Mouse (Mus musculus) cortical plate, adult 2 months (tissue): ENCODE results near the gene Ust.

Experiments
- CTCF ChIP-seq: fragments of 200-500 bp; IDR thresholded peaks from 2 replicates; pipeline ENCODE4 v1.5.1; 2011; ENCODE audit warnings: mild to moderate bottlenecking, control low read depth, low read length; ENCODE audit not compliant: insufficient read depth; ENCODE audit errors: extremely low read depth
- POLR2A ChIP-seq: fragments of 200-500 bp; IDR thresholded peaks from 2 replicates; pipeline ENCODE4 v1.6.1; 2011; ENCODE audit warnings: mild to moderate bottlenecking, low read length, control low read depth; ENCODE audit not compliant: insufficient read depth; ENCODE audit errors: extremely low read depth

GRCm38 (mm10) chr10:8240242-8240641 lies 278.4 kb downstream of the Ust start:
- TF ChIP-seq CTCF = peak; percentile 83
- no peak for TF ChIP-seq POLR2A
